Mouse (Mus musculus) bone marrow, adult 2 months (tissue): ENCODE measurements at regions not wholly inside any gene's neighbourhood (a gene's known extent, or its start where the extent isn't known, plus 50 kb on each side); places are given as distances from the start of the nearest gene placed in this dataset.

Experiments used
- H3K27ac ChIP-seq: fragments of 200-500 bp; 2 replicates; pipeline ENCODE4 v1.5.1; 2012; ENCODE audit warnings: low read depth, mild to moderate bottlenecking, control low read depth, inconsistent platforms, low read length; ENCODE audit not compliant: control insufficient read depth, poor library complexity, insufficient read depth
- H3K4me1 ChIP-seq: fragments of 200-500 bp; 2 replicates; pipeline ENCODE4 v1.6.1; 2011; ENCODE audit warnings: low read length; ENCODE audit not compliant: control insufficient read depth, insufficient read depth
- H3K4me3 ChIP-seq: fragments of 200-500 bp; replicated peaks from 2 replicates; pipeline ENCODE3; 2011; ENCODE audit warnings: mild to moderate bottlenecking, low read depth, low read length, control low read depth; ENCODE audit not compliant: control insufficient read depth
- CTCF ChIP-seq: fragments of 200-500 bp; IDR thresholded peaks from 2 replicates; pipeline ENCODE4 v1.5.1; 2011; ENCODE audit warnings: low read length, control low read depth; ENCODE audit not compliant: control insufficient read depth, insufficient read depth
- POLR2A ChIP-seq: fragments of 200-500 bp; IDR thresholded peaks from 2 replicates; pipeline ENCODE4 v1.6.1; 2011; ENCODE audit warnings: low read depth, mild to moderate bottlenecking, control low read depth, low read length, borderline replicate concordance; ENCODE audit not compliant: control insufficient read depth
- WGBS: fragments of 180-500 bp; shearing (Covaris S2); methylation state at CpG from one replicate; pipeline ENCODE4 v1.1.7; 2018; 5-methylcytosine and 5-hydroxymethylcytosine counted together

GRCm38 (mm10) chr13:57365096-57365495 lies 469.3 kb upstream of the Trpc7 start:
- H3K4me3 ChIP-seq = no peak overlapping the region

GRCm38 (mm10) chr13:57364396-57364795 lies 468.6 kb upstream of the Trpc7 start:
- Histone ChIP-seq H3K4me3 (no peak overlapping the region), H3K27ac (no peak overlapping the region), H3K4me1 (no peaks in the 10 kb centered on the region)
- no peak for TF ChIP-seq POLR2A
- 89% methylated on average over 2 of the region's 2 CpGs for WGBS

More at GRCm38 (mm10) chr13:57365096-57365495, 469.3 kb upstream of the Trpc7 start:
- no peak for TF ChIP-seq CTCF
- TF ChIP-seq POLR2A = no peak
- H3K4me1 ChIP-seq = no peaks in the 10 kb centered on the region
- H3K27ac ChIP-seq = no peak overlapping the region
- WGBS = 80% methylated on average over 6 of the region's 6 CpGs

- WGBS = 32% methylated on average over 6 of the region's 6 CpGs
- Histone ChIP-seq H3K4me3 (no peak overlapping the region), H3K27ac (no peak overlapping the region), H3K4me1 (no peaks in the 10 kb centered on the region)
- TF ChIP-seq CTCF = no peak
- no peak for TF ChIP-seq POLR2A
Observed at GRCm38 (mm10) chr13:57362563-57362962, 466.8 kb upstream of the Trpc7 start.

- H3K4me3 ChIP-seq = no peak overlapping the region
- TF ChIP-seq POLR2A (no peak), CTCF (no peak)
- WGBS = 69% methylated on average over 7 of the region's 7 CpGs
- H3K4me1 ChIP-seq = no peaks in the 10 kb centered on the region
- no peak overlapping the region for H3K27ac ChIP-seq
Observed at GRCm38 (mm10) chr13:57361286-57361685, 465.5 kb upstream of the Trpc7 start.

- WGBS = 71% methylated on average over 7 of the region's 7 CpGs
- Histone ChIP-seq H3K4me3 (no peak overlapping the region), H3K4me1 (no peaks in the 10 kb centered on the region), H3K27ac (no peak overlapping the region)
- no peak for TF ChIP-seq CTCF
- TF ChIP-seq POLR2A = no peak
Observed at GRCm38 (mm10) chr13:57354606-57355005, 458.8 kb upstream of the Trpc7 start.

- Histone ChIP-seq H3K4me1 (no peaks in the 10 kb centered on the region), H3K4me3 (no peak overlapping the region), H3K27ac (no peak overlapping the region)
- no peak for TF ChIP-seq POLR2A
- no peak for TF ChIP-seq CTCF
- WGBS = 57% methylated on average over 3 of the region's 3 CpGs
Observed at GRCm38 (mm10) chr13:57353976-57354375, 458.2 kb upstream of the Trpc7 start.

GRCm38 (mm10) chr13:57350828-57351227 lies 455.0 kb upstream of the Trpc7 start:
- H3K4me3 ChIP-seq = no peak overlapping the region
- no peak overlapping the region for H3K27ac ChIP-seq
- WGBS = 86% methylated on average over 2 of the region's 2 CpGs
- no peaks in the 10 kb centered on the region for H3K4me1 ChIP-seq
- TF ChIP-seq CTCF (no peak), POLR2A (no peak)

- Histone ChIP-seq H3K27ac (no peak overlapping the region), H3K4me3 (no peak overlapping the region), H3K4me1 (no peaks in the 10 kb centered on the region)
- TF ChIP-seq CTCF = no peak
- no peak for TF ChIP-seq POLR2A
- WGBS = 71% methylated on average over 6 of the region's 6 CpGs
Observed at GRCm38 (mm10) chr13:57338676-57339075, 442.9 kb upstream of the Trpc7 start.

GRCm38 (mm10) chr13:57336596-57336995 lies 440.8 kb upstream of the Trpc7 start:
- TF ChIP-seq CTCF = no peak
- no peak for TF ChIP-seq POLR2A
- H3K4me1 ChIP-seq = no peaks in the 10 kb centered on the region
- no peak overlapping the region for H3K4me3 ChIP-seq
- no peak overlapping the region for H3K27ac ChIP-seq
- WGBS = 87% methylated on average over 8 of the region's 8 CpGs
